Mouse (Mus musculus) frontal cortex, postnatal 25 days (tissue): Measurements from ENCODE around the gene Adam22.
"Not testable (repeated sequence)": the region's sequence is repeated elsewhere in the genome, so short reads cannot be mapped to it uniquely, and the experiment has no call there.

Experiments used
- DNase-seq, 2 experiments: peaks; one replicate each; pipeline ENCODE4 v3.0.0; 2022; ENCODE audit warnings: low spot score in 2 of 2

The Adam22 gene

DNA sequence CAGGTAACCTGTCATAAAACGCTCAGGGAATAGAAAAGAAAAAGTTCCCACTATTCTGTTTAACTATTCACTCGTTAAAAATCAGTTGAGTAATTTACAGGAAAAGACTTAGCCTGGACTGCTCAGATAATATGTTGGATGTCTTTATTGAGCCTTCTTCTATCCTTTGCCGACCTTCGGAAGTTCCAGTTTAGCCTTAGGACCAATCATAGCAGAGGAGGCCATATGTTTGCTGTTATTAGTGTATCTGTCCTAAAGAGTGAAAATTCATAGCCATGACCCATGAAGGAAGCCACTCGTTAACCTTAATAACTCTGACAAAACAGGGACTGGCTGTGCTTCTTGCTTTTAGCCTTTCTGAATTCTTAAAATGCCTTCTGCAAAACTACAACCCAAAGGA, 41.3 kb downstream of the Adam22 start:
- DNase-seq = no peak

GRCm38 (mm10) chr5:8312324-8312723, 55.6 kb downstream of the Adam22 start:
- DNase-seq = no peak

GRCm38 (mm10) chr5:8310907-8311306, 57.1 kb downstream of the Adam22 start:
- DNase-seq = no peak

DNA sequence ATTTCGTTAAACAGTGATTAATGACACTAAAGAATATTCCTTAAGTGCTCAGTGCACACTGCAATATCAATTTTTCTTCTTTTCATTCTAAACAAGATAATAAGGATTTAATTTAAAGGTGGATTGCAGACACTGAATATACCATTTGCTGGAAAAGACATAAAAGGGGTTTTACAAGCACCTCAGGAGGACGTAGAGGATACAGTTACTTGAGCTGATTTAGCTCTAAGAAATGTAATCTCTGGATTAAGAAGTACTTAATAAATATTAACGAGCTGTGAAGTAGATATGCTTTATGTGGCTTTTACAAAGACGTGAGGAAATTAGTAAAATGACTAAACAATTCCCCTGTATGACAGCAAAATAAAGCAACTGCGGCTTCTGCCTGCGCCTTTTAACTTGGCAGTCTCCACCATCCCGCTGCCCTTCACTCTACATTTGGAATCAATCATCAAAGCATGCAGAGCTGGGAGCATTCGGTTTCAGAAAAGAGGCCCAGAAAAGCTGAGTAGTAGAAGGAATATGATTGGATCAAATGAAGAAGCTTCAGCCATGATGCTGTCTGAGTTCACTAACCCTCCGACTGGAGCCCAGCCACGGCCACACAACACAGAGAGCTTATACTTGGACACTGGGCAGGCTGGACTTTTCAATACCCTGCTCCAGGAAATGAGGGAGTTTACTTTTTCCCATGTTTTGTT, 70.1 kb downstream of the Adam22 start:
- no peak for DNase-seq

DNA sequence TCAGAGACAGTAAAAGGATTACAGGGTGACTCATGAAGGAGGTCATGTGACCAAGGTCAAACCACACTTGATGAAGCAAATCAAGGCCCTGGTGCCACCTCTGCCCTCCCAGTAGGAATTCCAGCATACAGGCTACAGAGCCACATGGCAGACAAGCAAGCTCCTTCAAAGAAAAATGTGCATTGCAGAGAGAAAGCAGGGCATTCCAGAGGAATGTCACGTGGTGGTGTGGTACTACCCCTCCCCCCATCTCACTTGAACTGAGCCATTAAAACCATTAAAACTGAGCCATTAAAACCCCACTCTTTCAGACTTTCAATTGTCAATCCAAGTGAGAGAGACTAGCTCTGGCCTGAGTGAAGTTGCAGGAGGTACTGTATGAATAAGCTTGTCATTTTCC, 74.7 kb downstream of the Adam22 start:
- DNase-seq = no peak

DNA sequence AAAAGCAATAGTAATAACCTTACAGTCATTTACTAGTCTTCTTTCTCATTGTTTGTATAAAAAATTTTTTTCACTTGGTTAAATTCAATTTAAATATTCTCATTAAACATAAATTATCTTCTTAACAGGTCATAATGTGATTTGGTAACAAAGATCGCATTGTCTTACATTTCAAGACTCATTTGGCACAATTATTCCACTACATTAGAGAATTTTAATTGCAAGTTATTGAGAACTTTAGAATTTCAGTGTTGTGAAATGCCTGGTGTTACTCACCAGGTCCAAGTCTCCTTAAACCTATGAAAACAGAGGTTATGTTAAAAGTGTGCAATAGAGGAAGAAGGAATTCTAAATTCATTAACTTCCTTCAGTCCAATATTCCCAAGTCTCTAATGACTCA, 76.5 kb downstream of the Adam22 start:
- DNase-seq = no peak

GRCm38 (mm10) chr5:8289678-8290614, 78.0 kb downstream of the Adam22 start:
- no peak for DNase-seq

DNA sequence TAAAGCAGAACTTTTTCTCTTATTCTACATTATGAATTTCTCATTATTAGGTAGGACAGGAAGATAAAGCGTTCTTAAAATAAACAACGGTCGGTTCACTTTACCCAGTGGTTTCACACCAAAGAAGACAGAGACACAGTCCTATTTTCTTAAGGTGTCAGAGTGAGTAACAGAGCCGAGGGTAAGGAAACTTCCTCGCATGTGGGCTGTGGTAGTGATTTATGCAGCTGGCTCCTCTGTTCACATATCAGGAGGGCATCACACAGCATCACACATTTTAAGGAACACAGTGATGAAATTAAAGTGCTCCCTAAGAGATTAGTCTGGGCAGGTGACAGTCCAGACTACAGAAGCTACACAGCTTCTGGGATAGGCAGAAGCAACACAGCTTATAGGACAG, 83.8 kb downstream of the Adam22 start:
- no peak for DNase-seq

GRCm38 (mm10) chr5:8276141-8276540, 91.8 kb downstream of the Adam22 start:
- DNase-seq = no peak

DNA sequence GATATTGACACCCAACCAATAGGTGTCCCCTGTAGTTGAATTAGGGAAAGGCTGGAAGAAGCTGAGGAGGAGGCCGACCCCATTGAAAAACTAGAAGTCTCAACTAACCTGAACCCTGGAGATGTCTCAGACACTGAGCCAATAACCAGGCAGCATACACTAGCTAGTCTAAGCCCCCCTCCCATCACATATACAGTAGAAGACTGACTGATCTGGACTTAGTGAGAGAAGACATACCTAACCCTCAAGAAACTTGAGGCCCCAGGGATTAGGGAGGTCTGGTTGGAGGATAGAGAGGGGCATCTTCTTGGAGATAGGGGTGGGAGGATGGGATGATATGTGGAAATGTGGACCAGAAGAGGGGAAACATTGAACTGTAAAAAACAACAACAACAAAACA, 110.6 kb downstream of the Adam22 start:
- no peak for DNase-seq

GRCm38 (mm10) chr5:8256487-8256886, 111.5 kb downstream of the Adam22 start:
- DNase-seq = no peak

- no peak for DNase-seq
These were observed 123.3 kb downstream of the Adam22 start for GRCm38 (mm10) chr5:8244696-8245095.

GRCm38 (mm10) chr5:8243064-8243615, 124.8 kb downstream of the Adam22 start:
- DNase-seq = no peak

DNA sequence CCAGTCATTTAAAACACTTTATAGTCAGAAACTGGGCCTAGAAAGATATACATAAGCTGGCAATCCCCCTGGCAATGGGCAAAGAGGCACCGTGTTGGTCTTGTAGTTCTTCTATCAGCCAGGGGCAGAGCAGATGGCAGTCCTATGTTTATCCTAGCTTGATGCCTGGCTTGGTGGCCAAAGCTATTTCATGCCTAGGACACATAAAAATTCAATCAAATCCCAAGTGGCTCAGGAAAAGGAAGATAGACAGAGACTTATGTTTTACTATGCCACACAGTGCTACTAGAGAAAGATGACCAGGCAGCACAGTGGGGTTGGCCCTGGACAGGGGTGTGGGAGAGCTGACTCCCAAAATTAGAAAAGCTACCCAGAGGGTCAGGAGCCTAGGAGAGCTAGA, 125.3 kb downstream of the Adam22 start:
- DNase-seq = no peak

DNA sequence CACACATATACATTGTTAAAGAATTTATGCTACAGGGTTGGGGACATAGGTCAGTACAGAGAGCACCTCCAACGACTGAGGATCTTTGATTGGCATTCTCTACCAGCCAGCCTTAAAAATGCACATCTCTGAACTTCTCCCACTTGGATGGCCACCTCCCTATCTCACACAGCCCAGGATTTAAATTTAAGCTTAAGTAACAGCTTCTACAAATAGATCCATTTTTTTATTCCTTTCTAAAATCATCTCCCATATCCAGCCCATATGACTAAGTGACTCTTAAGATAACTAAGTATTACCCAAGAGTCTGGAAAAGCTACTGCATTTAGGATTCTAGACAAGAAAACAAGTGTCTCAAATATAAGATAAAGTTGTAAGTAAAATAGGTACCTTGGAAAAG, 140.9 kb downstream of the Adam22 start:
- DNase-seq = no peak

DNA sequence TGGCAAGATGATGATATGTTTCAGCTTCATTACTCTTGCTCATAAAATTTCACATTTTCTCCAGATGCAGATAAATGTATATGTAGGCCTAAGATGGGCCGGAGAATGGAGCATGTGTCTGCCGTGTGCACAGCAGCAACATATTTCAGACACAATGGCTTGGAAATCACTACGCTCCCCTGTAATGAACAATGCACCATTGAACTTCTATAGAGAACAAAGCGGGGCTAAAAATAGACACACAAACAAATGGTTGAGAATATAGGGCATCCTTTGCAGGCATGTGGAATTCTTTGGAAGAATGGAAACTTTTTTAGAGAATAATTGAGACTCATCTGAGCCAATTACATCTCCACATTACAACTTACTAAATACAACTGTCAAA, 143.6 kb downstream of the Adam22 start:
- no peak for DNase-seq

- no peak for DNase-seq
These were observed 144.2 kb downstream of the Adam22 start for GRCm38 (mm10) chr5:8223597-8224320.

- no peak for DNase-seq
These were observed 146.3 kb downstream of the Adam22 start for GRCm38 (mm10) chr5:8221630-8222029.

DNA sequence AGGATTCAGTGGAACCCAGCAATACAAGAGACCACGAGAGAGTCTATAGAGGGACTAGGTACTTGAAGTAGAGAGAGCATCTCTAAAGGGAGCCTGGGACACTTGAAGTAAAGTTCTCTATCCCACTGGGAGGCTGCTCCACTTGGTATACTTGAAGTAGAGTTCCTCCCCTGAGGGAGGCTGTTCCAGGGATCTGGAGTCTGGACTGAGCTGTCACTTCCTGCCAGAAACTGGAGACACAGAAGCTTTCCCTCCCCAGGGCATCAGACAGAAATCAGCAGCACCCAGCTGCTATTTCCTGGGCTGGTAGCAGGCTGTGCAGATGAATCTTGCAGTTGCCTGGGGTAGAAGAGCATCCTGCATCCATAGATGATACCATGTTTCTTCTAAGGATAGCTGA, 152.1 kb downstream of the Adam22 start:
- no peak for DNase-seq

- DNase-seq = not testable (repeated sequence)
These were observed 183.0 kb downstream of the Adam22 start for GRCm38 (mm10) chr5:8184992-8185391.

DNA sequence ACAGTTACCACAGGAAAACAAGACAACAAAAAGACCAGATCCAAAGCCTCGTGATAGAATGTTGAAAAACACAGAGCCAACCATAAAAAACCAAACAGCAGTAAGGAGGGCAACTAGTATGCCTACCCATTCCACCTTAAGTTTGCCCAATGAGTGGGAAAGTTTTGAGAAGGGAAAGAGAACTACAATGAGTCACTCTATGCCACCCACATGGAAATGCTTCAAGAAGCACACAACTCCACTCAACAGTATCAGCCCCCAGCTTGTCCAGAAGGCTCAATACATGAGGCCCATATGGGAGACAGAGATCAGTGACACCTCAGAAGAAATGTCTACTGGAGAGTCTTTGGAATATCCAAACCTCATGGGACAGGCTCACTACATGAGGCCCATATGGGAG, 187.3 kb downstream of the Adam22 start:
- DNase-seq = no peak

DNA sequence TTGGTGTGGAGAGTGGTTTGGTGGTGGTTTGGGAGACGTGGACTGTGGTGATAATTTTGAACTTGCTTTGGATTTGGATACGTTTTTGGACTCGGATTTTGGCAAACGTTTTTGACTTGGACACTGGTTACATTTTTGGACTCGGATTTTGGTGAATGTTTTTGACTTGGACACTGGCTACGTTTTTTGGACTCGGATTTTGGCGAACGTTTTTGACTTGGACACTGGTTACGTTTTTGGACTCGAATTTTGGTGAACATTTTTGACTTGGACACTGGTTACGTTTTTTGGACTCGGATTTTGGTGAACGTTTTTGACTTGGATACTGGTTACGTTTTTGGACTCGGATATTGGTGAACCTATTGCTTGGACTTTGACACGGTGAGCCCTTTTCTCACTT, 189.8 kb downstream of the Adam22 start:
- DNase-seq = no peak
